Mouse (Mus musculus): ENCODE results near the gene Serp2. TPM values are rescaled to one million over a fixed set of nuclear protein-coding genes. Genes with fewer than 3 reads are reported as not detected.
"Not testable (repeated sequence)": the region's sequence is repeated elsewhere in the genome, so short reads cannot be mapped to it uniquely, and the experiment has no call there.

Serp2 gene
- polyA plus RNA-seq, 1 experiment = 3.7 TPM

DNA sequence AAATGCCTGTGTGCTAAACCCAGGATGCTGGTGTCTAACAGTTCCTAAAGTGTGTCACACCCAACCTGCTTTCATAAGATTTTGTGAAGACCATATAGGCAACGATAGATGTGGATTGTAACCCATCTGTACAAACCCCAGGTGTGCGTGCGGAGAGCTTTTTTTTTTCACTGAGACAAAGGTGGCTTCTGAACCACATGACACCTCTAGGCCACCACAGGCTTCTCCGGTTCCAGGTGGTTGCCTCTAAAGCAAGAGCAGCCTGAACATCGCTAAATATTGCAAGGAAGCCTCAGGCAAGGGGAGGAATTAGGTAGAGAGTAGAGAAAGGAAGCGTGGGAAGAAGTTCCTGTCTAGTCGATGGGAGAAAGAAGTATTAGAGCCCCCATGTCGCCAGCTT, 10.0 kb upstream of the Serp2 start:
- peak; percentile 48 for DNase-seq
- Histone ChIP-seq H3K27ac (ENCODE audit: control insufficient read depth, insufficient read depth, low read length) (peak overlapping the region; percentile 62; the same call in 1 of the 2 replicates), H3K27me3 (ENCODE audit: control insufficient read depth, insufficient read depth, low read length) (no peaks in the 10 kb centered on the region), H3K4me1 (replicated peaks; ENCODE audit: control insufficient read depth, insufficient read depth, low read length) (peaks cover 35% of the 10 kb centered on the region), H3K4me3 (ENCODE audit: control insufficient read depth, insufficient read depth, low read length) (no peak overlapping the region), H3K36me3 (ENCODE audit: control insufficient read depth, insufficient read depth, low read length) (no peaks in the 10 kb centered on the region)
- TF ChIP-seq POLR2A (IDR thresholded peaks at IDR 0.05; ENCODE audit: control insufficient read depth, extremely low read depth, insufficient read depth, low read length, poor library complexity) (no peak), CTCF (IDR thresholded peaks at IDR 0.05; ENCODE audit: borderline replicate concordance, control insufficient read depth, extremely low read depth, insufficient read depth, low read length, poor library complexity) (no peak)
- 11% methylated on average over 8 of the region's 8 CpGs for WGBS

DNA sequence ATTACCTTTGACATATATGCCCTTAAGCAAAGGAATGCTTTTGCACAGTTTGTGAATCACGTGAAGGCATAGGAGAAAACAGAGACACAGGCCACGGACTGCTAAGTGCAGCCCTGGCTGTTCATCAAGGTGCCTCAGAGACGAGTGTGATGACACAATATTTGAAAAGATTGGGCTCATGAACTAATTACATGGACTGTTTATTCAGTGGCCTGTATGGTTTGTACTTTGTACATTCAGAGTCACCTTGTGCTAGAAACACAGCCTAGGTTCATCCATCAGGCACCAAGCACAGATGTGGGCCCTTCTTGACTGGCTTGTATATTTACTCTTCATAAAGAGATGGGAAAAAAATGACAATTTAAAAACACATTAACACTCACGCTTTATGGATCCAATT, 9.5 kb upstream of the Serp2 start:
- TF ChIP-seq POLR2A (IDR thresholded peaks at IDR 0.05; ENCODE audit: control insufficient read depth, extremely low read depth, insufficient read depth, low read length, poor library complexity) = no peak
- no peak for TF ChIP-seq CTCF (IDR thresholded peaks at IDR 0.05; ENCODE audit: borderline replicate concordance, control insufficient read depth, extremely low read depth, insufficient read depth, low read length, poor library complexity)
- DNase-seq = no peak
- H3K27ac ChIP-seq (ENCODE audit: control insufficient read depth, insufficient read depth, low read length) = no peak overlapping the region
- 94% methylated on average over 4 of the region's 4 CpGs for WGBS
- H3K27me3 ChIP-seq (ENCODE audit: control insufficient read depth, insufficient read depth, low read length) = no peaks in the 10 kb centered on the region
- H3K4me1 ChIP-seq (replicated peaks; ENCODE audit: control insufficient read depth, insufficient read depth, low read length) = peaks cover 35% of the 10 kb centered on the region
- H3K36me3 ChIP-seq (ENCODE audit: control insufficient read depth, insufficient read depth, low read length) = no peaks in the 10 kb centered on the region
- no peak overlapping the region for H3K4me3 ChIP-seq (ENCODE audit: control insufficient read depth, insufficient read depth, low read length)

DNA sequence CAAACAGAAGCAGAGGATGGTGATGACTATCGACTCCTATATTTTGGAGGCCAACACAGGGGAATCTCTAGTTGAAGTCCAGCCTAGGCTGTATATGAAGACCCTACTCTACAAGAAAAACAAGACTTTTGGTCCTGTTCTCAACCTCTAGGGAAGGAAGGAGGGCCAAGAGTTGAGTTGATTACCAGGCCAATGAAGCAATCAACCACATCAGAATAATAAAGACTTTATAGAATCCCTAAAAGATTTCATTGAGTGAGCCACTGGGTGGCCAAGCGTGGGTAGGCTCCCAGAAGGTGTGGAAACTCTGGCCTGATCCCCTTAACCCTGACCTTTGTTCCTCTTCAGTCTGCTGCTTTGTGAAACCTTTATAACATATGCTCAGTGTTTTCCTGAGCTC, 2.5 kb upstream of the Serp2 start:
- WGBS = 94% methylated on average over 2 of the region's 2 CpGs
- no peaks in the 10 kb centered on the region for H3K36me3 ChIP-seq (ENCODE audit: control insufficient read depth, insufficient read depth, low read length)
- TF ChIP-seq CTCF (IDR thresholded peaks at IDR 0.05; ENCODE audit: borderline replicate concordance, control insufficient read depth, extremely low read depth, insufficient read depth, low read length, poor library complexity) = no peak
- TF ChIP-seq POLR2A (IDR thresholded peaks at IDR 0.05; ENCODE audit: control insufficient read depth, extremely low read depth, insufficient read depth, low read length, poor library complexity) = no peak
- H3K4me1 ChIP-seq (replicated peaks; ENCODE audit: control insufficient read depth, insufficient read depth, low read length) = peaks cover 14% of the 10 kb centered on the region
- H3K4me3 ChIP-seq (ENCODE audit: control insufficient read depth, insufficient read depth, low read length) = no peak overlapping the region
- peaks cover 3% of the 10 kb centered on the region; the same call in 1 of the 2 replicates for H3K27me3 ChIP-seq (ENCODE audit: control insufficient read depth, insufficient read depth, low read length)
- DNase-seq = no peak
- H3K27ac ChIP-seq (ENCODE audit: control insufficient read depth, insufficient read depth, low read length) = no peak overlapping the region

DNA sequence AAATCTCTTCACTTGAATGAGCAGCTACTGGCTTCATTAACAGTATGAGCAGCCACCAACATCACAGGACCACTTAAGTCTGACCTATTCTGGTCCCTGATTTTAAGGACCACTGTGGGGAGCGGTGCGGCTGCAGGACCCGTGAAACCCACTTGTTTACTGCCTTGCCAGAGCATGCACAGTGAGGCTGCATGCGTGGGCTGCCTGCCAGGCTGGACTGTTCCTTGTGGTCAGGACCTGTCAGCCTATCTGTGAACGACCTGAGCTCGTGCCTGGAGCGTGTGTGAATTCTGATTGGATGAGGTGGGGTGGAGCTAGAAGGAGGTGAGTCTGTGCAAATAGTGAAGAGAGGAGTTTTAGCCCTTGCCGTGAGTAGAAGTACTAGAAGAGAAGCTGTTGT, 1.5 kb upstream of the Serp2 start:
- WGBS = 31% methylated on average over 8 of the region's 8 CpGs
- H3K4me3 ChIP-seq (ENCODE audit: control insufficient read depth, insufficient read depth, low read length); H3K27ac ChIP-seq (ENCODE audit: control insufficient read depth, insufficient read depth, low read length); H3K36me3 ChIP-seq (ENCODE audit: control insufficient read depth, insufficient read depth, low read length); DNase-seq; H3K27me3 ChIP-seq (ENCODE audit: control insufficient read depth, insufficient read depth, low read length): not testable (repeated sequence)
- H3K4me1 ChIP-seq (replicated peaks; ENCODE audit: control insufficient read depth, insufficient read depth, low read length) = peaks cover 14% of the 10 kb centered on the region

DNA sequence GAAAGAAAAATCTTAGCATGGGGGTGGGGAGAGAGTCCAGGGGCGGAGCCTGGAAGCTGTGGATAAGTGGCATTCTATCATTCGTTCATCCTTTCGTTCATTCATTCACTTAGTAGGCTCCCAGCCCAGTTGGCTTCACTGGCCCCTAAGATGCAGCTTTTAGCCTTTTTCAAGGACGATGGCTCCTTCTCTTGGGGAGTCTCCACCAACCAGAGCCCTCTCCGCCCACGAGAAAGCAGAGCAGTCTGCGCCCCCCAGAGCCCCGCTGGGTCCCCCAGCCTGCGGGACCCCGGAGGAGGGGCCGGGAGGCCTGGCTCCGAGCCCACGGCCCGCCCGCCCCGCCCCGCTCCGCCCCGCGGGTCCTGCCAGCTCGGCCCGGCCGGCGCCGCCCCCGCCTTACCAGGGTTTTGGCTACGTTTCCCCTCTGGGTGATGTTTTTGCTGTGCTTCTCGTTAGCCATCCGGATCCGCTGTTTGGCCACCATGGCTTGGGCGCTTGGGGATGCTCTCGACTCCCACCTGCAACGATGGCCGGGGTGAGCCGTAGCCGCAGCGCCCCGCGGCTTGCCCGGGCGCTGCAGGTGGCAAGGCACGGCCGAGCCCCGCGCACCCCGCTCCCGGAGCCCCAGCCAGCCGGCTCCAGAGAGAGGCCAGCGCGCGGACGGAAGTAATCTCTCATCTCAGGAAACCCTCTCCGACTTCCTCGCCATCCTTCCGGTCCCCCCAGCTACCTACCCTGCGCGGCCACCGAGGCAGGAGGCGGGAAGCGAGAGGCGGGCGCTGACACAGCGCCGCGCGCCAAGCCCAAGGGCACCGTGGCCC, 448 bp downstream of the Serp2 start:
- peaks cover 3% of the 10 kb centered on the region; the same call in 1 of the 2 replicates for H3K27me3 ChIP-seq (ENCODE audit: control insufficient read depth, insufficient read depth, low read length)
- TF ChIP-seq POLR2A (IDR thresholded peaks at IDR 0.05; ENCODE audit: control insufficient read depth, extremely low read depth, insufficient read depth, low read length, poor library complexity) = 0 out of 2 replicates have a peak, but pooled peaks have one; percentile 25
- no peak for TF ChIP-seq CTCF (IDR thresholded peaks at IDR 0.05; ENCODE audit: borderline replicate concordance, control insufficient read depth, extremely low read depth, insufficient read depth, low read length, poor library complexity)
- H3K36me3 ChIP-seq (ENCODE audit: control insufficient read depth, insufficient read depth, low read length) = no peaks in the 10 kb centered on the region
- H3K27ac ChIP-seq (ENCODE audit: control insufficient read depth, insufficient read depth, low read length) = no peak overlapping the region
- 4% methylated on average over 67 of the region's 67 CpGs for WGBS
- H3K4me1 ChIP-seq (replicated peaks; ENCODE audit: control insufficient read depth, insufficient read depth, low read length) = peaks cover 14% of the 10 kb centered on the region
- peak; percentile 63 for DNase-seq
- peak overlapping the region; percentile 44 for H3K4me3 ChIP-seq (ENCODE audit: control insufficient read depth, insufficient read depth, low read length)

DNA sequence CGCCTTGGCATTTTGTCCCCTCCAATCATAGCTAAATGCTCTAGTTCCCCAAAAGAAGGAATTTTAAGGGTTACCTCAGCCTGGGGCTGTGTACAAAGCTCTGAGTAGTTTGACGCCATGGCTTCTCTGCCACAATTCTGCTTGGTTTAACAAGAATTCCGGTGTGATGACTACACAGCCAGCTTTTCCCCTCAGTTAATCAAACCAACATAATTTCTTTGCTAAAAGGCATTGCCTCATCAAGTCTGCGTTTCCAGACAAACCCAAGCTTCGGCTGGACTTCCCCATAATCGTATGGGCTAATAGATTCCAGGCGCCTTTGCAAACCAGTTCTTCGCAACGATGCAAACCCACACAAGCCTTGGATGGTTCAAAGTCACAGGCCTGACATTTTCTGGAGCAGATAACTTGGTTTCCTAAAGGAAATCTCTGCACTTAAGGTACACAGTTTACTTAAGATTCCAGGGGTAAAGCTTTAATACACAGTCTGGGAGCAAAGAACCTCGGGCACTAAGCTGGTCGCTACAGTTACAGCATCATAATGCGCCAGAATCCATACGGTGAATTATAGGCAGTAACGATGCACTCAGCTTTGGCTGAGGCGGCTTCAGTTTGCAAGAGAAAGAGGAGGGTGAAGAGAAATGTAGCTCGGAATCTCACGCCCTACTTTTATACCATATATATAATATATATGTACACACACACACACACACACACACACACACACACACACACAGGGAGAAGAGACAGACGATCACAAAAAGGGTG, 1.2 kb downstream of the Serp2 start:
- H3K4me3 ChIP-seq (ENCODE audit: control insufficient read depth, insufficient read depth, low read length) = no peak overlapping the region
- no peak for DNase-seq
- WGBS = 92% methylated on average over 18 of the region's 18 CpGs
- TF ChIP-seq POLR2A (IDR thresholded peaks at IDR 0.05; ENCODE audit: control insufficient read depth, extremely low read depth, insufficient read depth, low read length, poor library complexity) = no peak
- TF ChIP-seq CTCF (IDR thresholded peaks at IDR 0.05; ENCODE audit: borderline replicate concordance, control insufficient read depth, extremely low read depth, insufficient read depth, low read length, poor library complexity) = no peak
- H3K27ac ChIP-seq (ENCODE audit: control insufficient read depth, insufficient read depth, low read length) = no peak overlapping the region
- H3K4me1 ChIP-seq (replicated peaks; ENCODE audit: control insufficient read depth, insufficient read depth, low read length) = peaks cover 14% of the 10 kb centered on the region
- peaks cover 3% of the 10 kb centered on the region; the same call in 1 of the 2 replicates for H3K27me3 ChIP-seq (ENCODE audit: control insufficient read depth, insufficient read depth, low read length)
- H3K36me3 ChIP-seq (ENCODE audit: control insufficient read depth, insufficient read depth, low read length) = no peaks in the 10 kb centered on the region

Measured in thymus, adult 2 months (tissue).